12 mouse cellular contexts compared by ENCODE assay signal in the genomic region with DNA sequence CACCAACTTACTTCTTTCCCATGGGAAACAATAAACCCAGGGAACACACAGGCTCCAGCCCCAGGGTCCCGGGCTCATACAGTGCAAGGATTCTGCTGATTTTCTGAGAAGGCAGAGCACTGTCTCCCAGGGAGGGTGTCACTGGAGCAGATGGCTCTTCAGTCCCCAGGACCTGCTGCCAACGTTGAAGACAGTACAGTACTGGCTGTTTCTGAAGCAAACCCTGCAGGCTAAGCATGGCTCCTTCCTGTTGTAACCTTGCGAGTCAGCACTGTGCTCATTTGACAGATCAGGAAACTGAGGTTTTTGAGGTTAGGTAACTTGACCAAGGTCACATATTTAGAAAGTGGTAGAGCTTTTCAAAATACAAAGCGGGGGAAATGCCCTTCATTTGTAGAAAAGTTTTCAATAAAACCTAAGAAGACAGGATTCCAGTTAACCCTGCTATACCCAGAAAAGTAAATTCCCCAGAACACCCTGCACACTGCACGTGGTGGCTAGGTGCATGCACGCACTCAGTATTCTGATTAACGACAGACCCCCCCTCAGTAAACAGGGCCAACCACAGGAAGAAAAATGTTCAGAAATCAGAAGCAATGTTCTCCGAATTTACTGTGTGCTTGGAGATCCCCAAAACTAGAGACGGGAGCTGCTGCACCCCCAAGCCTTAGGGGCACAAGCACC. TPM values are rescaled to one million over a fixed set of nuclear protein-coding genes. Genes with fewer than 3 reads are reported as not detected.
DNase-seq lines count a peak whose midpoint lies in the region; ATAC-seq lines count a peak whose summit lies in the region.
"Had no signal": no experiment of that assay in that cellular context is flagged by ENCODE, and none has a peak within 500 bp of the region (broad histone marks: within the 10 kb centered on the region; RNA-seq: fewer than 3 reads in every experiment).

No protein-coding gene starts in this region.

- no peak for DNase-seq in cerebellum, postnatal 4 days (ENCODE audit: low spot score in 2 of 2)
- peak; percentile 49 for DNase-seq in thymus, postnatal 14 days
- no peak for DNase-seq in thymus, adult 18-20 months
- no peak for DNase-seq in heart, postnatal 10 days
- DNase-seq in frontal cortex, postnatal 14 days (ENCODE audit: low spot score in 2 of 2), result no peak
- DNase-seq: gastrocnemius, adult 2 months; liver; midbrain, embryonic 14.5 days had no signal

- ATAC-seq in cerebellum, adult (ENCODE audit: insufficient number of reproducible peaks, low FRiP score, low TSS enrichment), result peak; percentile 83
- ATAC-seq in common myeloid progenitor, adult 5-6 weeks (replicated peaks; ENCODE audit: low read depth, poor library complexity, severe bottlenecking), result peak; percentile 74
- peak; percentile 52; the same call in 1 of the 2 replicates for ATAC-seq in neutrophil, adult 5-6 weeks (ENCODE audit: extremely low read depth, insufficient number of reproducible peaks, low FRiP score, poor library complexity, severe bottlenecking)
- ATAC-seq: Patski had no signal

- intact Hi-C loops in heart, postnatal 10 days (cut with DNase I), result no loop called here

RNA-seq across cellular contexts. Expression of gene Arid5a, which starts 10.9 kb away (rescaled TPM):
- 14.2 and 23.1 TPM in 2 replicates for total RNA-seq in common myeloid progenitor, adult 5-6 weeks (2017)
- 199 and 207 TPM in 2 replicates for total RNA-seq in neutrophil, adult 5-6 weeks (2017)
- total RNA-seq in heart, postnatal 10 days (2021), result 10 to 100 TPM; 13.8 to 15.2 TPM

RNA-seq across cellular contexts. Expression of gene Neurl3, which starts 22.1 kb away (rescaled TPM):
- 20.1 and 22.6 TPM in 2 replicates for total RNA-seq in common myeloid progenitor, adult 5-6 weeks (2017)
- 433 and 491 TPM in 2 replicates for total RNA-seq in neutrophil, adult 5-6 weeks (2017)
- 1 to 10 TPM; 3.2 to 6.1 TPM for total RNA-seq in heart, postnatal 10 days (2021)

RNA-seq across cellular contexts. Expression of gene Uggt1, which starts 52.1 kb away (rescaled TPM):
- 73.2 and 82.4 TPM in 2 replicates for total RNA-seq in common myeloid progenitor, adult 5-6 weeks (2017)
- 103 and 117 TPM in 2 replicates for total RNA-seq in neutrophil, adult 5-6 weeks (2017)
- 10 to 100 TPM; 32.5 to 35.8 TPM for total RNA-seq in heart, postnatal 10 days (2021)

Comparison
In these comparisons a context has a peak if more than half of its experiments do, and no peak if none do; other contexts are left out.
1. RNA of gene Neurl3, which starts 22.1 kb away (total RNA-seq): 433 to 491 TPM in neutrophil, adult 5-6 weeks; 20.1 to 22.6 TPM in common myeloid progenitor, adult 5-6 weeks and 3.2 to 6.1 TPM in heart, postnatal 10 days; every median in the first group is over 10 times any median in the second.
2. Peak in every context shown above with its lines, with median percentiles within 50 percentile points of each other: ATAC-seq.